Mouse (Mus musculus): ENCODE results near the gene Pgrmc1.

The Pgrmc1 gene

DNA sequence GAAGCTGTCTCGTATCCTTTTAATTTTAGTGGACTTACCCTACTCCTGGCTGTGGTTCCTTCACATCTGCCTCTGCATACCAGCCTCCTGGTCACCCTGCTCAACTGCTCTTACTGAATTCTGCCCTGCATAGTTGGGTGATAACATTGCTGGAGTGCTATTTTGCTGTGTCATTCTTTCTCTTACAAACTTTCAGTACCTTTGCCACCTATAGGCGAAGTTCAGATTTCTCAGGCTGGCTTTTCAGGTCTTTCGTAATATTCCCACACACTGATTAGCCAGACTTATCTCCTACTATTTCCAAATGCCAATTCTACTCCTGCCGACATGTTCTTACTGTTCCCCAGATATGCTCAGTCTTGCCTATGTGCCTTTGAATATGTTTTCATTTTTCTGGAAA is 6.0 kb downstream of the Pgrmc1 start:
- DNase-seq (ENCODE audit: low spot score in 2 of 2): no peak

DNA sequence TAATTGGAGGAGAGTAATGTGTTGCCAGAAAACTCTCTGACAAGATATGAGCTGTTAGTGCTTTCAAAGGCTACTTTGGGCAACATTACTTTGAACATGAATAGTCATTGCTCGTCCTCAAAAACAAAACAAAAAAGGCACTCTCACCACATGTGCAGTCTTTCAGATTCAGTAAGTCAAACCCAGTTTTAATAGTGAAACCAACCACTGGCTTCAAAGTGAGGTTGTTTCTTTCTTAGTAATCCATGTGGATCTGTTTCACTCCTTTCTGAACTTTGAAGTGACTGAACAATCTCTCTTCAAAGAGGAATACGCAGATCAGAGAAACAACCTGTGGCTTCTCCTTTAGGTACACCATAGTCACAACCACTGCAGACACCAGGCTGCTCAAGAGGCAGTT is 11.1 kb downstream of the Pgrmc1 start:
- no peak for DNase-seq (ENCODE audit: low spot score in 2 of 2)

DNA sequence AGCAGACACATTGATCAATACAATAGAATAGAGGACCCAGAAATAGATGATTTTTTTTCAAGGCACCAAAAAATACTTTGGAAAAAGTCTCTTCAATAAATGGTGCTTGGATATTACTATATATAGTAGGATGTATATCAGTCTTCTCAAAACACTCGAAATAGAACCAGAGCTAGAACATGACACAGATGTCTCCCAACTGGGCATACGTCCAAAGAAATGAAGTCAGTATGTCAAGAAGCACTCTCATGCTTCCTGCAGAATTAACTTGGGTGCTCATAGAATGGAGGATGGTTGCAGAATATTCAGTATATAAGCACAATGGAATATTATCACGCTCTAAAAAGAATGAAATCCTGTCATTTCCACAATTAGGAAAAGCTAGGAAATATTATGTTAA is 30.1 kb downstream of the Pgrmc1 start:
- no peak for DNase-seq (ENCODE audit: low spot score in 2 of 2)

DNA sequence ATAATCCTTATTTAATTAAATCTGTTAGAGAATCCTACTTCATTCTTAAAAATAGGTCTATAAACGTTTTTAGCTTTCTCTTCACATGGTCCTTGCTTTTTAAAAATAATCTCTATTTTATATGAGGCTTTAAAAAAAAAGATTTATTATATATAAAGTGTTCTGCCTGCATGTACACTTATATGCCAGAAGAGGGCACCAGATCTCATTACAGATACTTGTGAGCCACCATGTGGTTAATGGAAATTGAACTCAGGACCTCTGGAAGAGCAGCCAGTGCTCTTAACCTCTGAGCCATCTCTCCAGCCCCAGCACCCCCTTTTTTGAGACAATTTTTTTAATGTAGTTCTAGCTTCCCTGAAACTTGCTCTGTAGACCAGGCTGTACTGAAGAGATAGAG is 32.8 kb downstream of the Pgrmc1 start:
- no peak for DNase-seq (ENCODE audit: low spot score in 2 of 2)

DNA sequence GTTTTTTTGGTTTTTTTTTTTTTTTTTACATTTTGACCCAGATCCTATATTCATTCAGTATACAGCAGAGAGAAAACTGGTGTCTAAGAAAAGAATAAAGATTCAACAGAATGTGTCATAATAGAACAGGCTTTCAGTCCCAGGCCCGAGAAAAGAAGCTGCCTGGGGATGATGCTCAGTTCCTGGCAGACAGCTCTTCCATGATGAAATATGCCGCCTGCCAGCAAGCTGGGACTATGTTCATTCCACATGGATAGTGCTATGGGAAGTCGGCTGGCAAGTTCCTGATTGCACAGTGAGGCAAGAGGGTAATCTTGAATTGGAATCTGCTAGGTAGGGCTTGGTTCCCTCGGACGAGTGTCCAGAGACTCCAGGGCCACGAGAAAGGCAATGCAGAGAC is 42.0 kb downstream of the Pgrmc1 start:
- peak in 1 of 2 experiments; percentile 6 for DNase-seq (ENCODE audit: low spot score in 2 of 2)

DNA sequence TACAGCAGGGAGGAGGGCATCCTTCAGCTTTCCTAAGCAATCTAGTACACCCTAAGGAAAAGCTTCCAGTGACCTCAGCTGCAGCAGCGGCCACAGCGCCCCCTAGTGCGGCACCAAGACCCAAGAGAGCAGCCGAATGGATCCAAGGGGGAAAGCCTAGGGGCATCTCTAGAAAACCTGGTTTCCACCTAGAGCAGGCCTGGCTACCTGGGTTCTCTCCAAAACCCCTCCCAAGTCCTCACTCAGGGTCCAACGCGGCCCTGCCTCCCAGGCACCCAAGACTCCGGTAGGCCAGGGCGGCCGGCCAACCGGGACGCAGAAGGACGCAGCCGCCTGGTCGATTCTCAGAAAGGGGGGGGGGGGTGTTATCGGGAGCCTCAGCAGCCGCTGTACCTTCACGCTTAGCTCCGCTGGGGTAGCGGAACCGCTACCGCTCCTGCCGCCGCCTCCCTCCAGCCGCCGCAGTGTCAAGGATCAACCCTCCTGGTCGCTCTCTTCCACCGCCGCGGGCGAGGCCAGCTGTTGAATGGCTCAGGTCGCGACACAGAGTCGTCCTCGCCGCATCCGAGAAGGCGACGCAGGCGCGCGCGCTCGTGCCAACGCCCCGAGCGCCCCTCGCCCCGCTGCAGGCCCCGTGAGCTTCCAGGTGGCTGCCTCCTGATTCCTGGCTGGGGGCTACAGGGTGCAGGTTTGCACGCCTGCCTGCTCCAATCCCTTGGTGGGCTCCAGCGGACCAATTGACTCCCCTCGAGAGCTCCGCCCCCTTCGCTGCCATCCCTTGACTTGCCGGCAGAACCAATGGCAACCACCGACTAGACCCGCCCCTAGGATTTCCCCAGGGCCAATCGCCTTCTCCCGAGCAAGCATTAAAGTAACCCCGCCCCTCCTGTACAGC is 46.9 kb downstream of the Pgrmc1 start, which contains the start of gene Akap17b:
TSS of gene Akap17b (minus strand) at position 739 of the 895 bp plus-strand sequence.
- DNase-seq (ENCODE audit: low spot score in 2 of 2): peak; percentile 45 to 74
